Mouse (Mus musculus) thymus, postnatal 4 days (tissue): ENCODE results near the gene Cdc6.

ENCODE experiments used
- DNase-seq: peaks from one replicate; pipeline ENCODE4 v3.0.0; 2021

Cdc6 gene

GRCm38 (mm10) chr11:98907437-98908173 is at the start of gene Cdc6:
TSS of gene Cdc6 (plus strand) at chr11:98907801.
- peak; percentile 95 for DNase-seq

- peak; percentile 89 for DNase-seq
Observed at GRCm38 (mm10) chr11:98858759-98859731, 48.6 kb upstream of the Cdc6 start.

GRCm38 (mm10) chr11:98863028-98863750 is 44.4 kb upstream of the Cdc6 start, which contains the start of gene Wipf2:
TSS of gene Wipf2 (plus strand) at chr11:98863638.
- DNase-seq, result peak; percentile 98

- DNase-seq, result peak; percentile 81
Observed at GRCm38 (mm10) chr11:98863751-98864429, 43.7 kb upstream of the Cdc6 start.

GRCm38 (mm10) chr11:98867293-98867692 is 40.3 kb upstream of the Cdc6 start:
- DNase-seq, result no peak

GRCm38 (mm10) chr11:98869906-98870305 is 37.7 kb upstream of the Cdc6 start:
- no peak for DNase-seq

- DNase-seq, result no peak
Observed at GRCm38 (mm10) chr11:98870791-98871190, 36.8 kb upstream of the Cdc6 start.

GRCm38 (mm10) chr11:98871416-98871815 is 36.2 kb upstream of the Cdc6 start:
- no peak for DNase-seq

GRCm38 (mm10) chr11:98872040-98872439 is 35.6 kb upstream of the Cdc6 start:
- DNase-seq, result no peak

- DNase-seq, result no peak
Observed at GRCm38 (mm10) chr11:98873900-98874299, 33.7 kb upstream of the Cdc6 start.

- DNase-seq, result no peak
Observed at GRCm38 (mm10) chr11:98877001-98877400, 30.6 kb upstream of the Cdc6 start.

- DNase-seq, result no peak
Observed at GRCm38 (mm10) chr11:98887703-98888102, 19.9 kb upstream of the Cdc6 start.

- DNase-seq, result no peak
Observed at GRCm38 (mm10) chr11:98889077-98889476, 18.5 kb upstream of the Cdc6 start.

- no peak for DNase-seq
Observed at GRCm38 (mm10) chr11:98889977-98890376, 17.6 kb upstream of the Cdc6 start.

- DNase-seq, result no peak
Observed at GRCm38 (mm10) chr11:98892426-98892825, 15.2 kb upstream of the Cdc6 start.

GRCm38 (mm10) chr11:98900529-98901125 is 7.0 kb upstream of the Cdc6 start:
- DNase-seq, result peak; percentile 52

- DNase-seq, result no peak
Observed at GRCm38 (mm10) chr11:98902621-98903245, 4.9 kb upstream of the Cdc6 start.

GRCm38 (mm10) chr11:98904577-98904976 is 3.0 kb upstream of the Cdc6 start:
- DNase-seq, result no peak

GRCm38 (mm10) chr11:98905033-98905432 is 2.6 kb upstream of the Cdc6 start:
- DNase-seq, result no peak

- DNase-seq, result no peak
Observed at GRCm38 (mm10) chr11:98905583-98905982, 2.0 kb upstream of the Cdc6 start.

- no peak for DNase-seq
Observed at GRCm38 (mm10) chr11:98907063-98907436, 551 bp upstream of the Cdc6 start.

- peak; percentile 91 for DNase-seq
Observed at GRCm38 (mm10) chr11:98909654-98910053, 2.1 kb downstream of the Cdc6 start.
